Mouse (Mus musculus): ENCODE data around the gene Wbp11. TPM values are rescaled to one million over a fixed set of nuclear protein-coding genes. Genes with fewer than 3 reads are reported as not detected.
"Not testable (repeated sequence)": the region's sequence is repeated elsewhere in the genome, so short reads cannot be mapped to it uniquely, and the experiment has no call there.

The Wbp11 gene
- total RNA-seq, 2 experiments from 2014 or later = 89.9 to 90.8 TPM

DNA sequence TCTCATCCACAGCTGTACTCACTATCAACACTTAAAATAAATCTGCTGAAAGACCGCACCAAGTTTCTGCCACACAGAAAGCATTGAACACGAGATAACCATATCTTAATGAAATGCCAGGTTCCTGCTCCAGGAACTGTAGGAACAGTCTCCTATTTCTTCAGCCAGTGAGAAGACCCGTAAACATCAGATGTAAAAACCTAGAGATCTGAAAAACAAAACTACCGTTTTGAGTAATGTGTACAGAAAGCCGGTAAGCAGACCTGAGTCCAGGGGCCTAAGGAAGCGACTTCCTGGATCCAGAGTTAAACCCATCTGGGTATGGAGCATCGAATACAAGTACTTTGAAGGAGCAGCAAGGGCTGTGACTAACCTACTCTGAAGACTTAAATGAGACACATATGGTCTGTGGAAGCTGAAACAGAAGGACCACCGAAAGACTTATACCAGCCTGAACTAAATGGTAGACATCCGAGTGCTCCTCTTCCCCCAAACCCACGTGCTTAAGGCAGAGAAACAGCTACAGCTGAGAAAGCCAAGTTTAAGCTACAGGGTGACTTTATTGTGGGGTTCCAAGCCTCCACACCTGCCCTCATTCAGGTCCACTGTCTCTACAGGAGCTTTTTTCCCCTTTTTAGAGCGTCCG, 24.8 kb downstream of the Wbp11 start:
- no peak for DNase-seq

- no peak for DNase-seq
Measured at GRCm38 (mm10) chr6:136801274-136801673, 26.8 kb downstream of the Wbp11 start.

- DNase-seq = no peak
Measured at GRCm38 (mm10) chr6:136800710-136801109, 27.3 kb downstream of the Wbp11 start.

GRCm38 (mm10) chr6:136797874-136798693, 29.9 kb downstream of the Wbp11 start:
- not testable (repeated sequence) for DNase-seq

- DNase-seq = no peak
Measured at GRCm38 (mm10) chr6:136795850-136796249, 32.2 kb downstream of the Wbp11 start.

DNA sequence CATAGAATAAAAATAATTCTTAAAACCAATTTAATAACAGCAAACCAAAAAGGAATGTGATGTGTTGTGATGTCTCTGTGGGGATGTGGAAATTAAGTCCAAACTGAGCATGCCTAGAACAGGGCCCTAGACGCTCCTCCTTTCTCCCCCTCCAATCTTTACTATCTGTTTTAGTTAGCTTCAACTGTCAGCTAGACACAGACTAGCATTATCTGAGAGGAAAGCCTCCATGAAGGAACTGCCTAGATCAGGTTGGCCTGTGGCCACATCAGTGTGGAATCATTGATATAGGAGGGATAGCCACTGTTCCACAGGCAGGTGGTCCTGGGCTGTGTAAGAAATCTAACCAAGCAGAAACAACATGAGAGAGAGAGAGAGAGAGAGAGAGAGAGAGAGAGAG, 32.9 kb downstream of the Wbp11 start:
- no peak for DNase-seq

GRCm38 (mm10) chr6:136793831-136794525, 34.1 kb downstream of the Wbp11 start:
- no peak for DNase-seq

DNA sequence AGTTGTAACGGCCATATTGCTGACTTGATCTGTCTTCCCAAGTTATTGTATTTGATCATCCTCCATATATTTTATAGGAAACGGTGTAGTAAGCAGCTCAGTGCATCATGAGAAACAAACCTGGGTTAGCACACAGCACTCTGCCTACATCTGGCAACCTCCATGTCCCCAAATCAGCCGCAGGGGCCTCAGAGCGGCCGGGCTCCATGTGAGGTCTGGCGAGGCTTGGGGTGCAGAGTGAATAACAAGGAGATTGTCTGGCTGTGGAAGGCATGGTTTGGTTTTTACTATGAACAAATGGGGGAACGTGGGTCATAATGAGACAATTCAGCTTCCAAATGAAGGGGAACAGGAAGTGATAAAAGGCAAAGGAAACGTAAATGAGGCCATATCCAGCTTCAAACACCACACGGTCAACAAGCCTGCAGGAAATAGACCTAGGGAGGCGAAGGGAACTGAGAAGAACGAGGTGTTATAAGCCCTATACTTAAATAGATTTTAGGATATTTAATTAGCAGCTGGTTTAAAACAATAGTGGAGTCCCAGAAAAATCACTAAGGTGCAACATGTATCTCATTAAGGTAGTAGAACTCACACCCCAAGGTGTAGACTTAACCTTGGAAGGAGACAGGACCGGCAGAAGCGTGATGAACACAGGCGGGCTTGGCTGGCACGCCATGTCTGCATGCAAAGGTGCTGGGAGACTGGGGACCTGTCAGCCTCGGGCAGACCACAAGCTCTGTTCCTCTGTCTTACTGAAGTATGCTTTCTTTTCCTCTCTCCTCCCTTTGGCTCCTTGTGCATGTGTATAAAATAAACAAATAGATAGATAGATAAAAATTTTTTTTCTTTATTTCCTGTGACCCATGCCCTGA, 34.9 kb downstream of the Wbp11 start:
- no peak for DNase-seq

DNA sequence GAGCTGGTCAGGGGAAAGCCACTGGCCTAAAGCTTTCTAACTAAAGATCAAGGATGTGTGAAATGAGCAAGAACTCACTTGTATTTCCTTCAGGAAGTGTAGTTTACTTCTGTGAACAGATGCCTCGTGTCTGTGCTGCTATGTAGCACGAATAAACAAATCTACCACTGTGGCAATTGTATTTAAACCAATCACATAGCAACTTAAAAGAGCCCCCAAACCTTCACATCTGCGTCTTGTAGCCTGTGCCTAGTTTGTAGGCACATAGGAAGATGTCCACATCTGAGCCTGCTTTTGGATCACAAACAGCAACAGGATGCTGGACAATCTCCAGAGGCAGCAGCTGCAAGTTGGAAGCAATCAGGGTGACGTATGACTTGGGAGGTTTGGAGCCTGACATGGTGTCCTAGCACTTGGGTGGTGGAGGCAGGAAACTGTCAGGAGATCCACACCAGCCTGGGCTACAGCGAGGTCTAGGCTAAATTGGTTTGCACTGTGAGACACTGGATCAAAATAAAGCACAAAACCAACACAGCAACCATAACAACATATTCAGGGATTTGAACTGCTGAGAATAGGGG, 38.6 kb downstream of the Wbp11 start:
- peak; percentile 79 for DNase-seq

DNA sequence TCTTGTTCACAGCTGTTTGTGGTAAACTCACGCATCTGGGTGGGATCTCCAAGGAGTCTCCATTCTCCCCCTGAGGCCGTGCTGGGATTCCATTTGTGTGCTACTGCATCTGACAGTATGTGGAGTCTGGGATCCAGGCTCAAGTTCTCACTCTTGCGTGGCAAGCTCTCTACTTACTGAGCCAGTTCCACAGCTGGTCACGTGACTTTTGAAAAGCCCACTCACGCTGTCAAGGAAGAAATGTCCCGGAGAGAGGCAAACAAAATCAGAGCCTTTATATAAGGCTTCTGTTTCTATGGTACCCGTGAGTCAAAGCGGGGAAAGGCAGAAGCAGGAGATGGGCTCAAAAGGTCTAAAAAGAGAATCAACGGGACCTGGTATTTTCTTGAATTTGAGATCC, 45.3 kb downstream of the Wbp11 start:
- no peak for DNase-seq

DNA sequence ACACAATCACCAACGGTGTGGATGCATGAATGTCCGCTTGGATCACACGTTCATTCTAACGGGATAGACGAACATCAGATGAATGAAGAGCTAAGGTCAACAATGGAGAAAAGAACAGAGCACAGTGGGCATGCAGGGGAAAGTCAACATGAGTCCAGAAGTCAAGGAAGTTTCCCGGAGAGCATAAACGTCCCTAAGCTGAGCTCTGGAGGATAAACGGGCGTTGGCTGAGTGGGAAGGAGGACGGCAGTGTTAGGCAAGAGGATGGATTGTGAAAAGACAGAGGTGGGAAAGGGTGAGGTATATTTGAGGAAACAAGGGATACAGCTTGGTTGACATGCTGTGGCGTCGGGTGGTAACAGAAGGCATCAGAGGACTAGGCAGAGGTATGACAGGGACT, 45.9 kb downstream of the Wbp11 start:
- no peak for DNase-seq

DNA sequence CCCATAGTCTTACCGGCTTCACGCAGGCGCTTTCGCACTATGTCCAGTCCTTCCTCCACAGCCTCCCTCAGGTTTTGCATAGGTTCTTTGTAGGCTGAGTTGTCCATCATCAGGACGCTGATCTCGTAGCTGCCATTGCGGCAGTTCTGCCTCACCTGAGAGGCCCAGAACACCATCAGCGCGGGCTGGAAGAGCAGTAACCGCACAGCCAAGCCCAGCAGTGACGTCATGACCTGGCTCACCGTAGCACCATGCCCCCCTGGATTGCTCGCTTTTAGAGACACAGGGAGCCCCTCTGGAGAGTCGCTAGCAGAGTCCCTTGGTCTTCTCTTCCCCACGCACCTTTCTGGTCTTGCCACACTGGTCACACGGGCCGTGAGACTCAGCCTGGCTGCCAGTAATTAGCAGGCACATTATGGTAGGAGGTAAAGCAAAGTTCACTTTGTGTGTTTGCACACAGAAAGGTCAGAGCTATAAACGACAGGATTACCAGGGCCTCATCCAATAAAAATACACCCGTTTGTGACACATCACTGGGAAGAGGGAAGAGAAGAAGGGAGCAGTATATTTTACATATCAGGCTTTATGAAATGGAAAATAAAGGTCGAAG, 46.6 kb downstream of the Wbp11 start, which contains the start of gene Gucy2c:
Gene Gucy2c (minus strand): TSS at position 389 of the 610 bp plus-strand sequence.
- DNase-seq = no peak

DNA sequence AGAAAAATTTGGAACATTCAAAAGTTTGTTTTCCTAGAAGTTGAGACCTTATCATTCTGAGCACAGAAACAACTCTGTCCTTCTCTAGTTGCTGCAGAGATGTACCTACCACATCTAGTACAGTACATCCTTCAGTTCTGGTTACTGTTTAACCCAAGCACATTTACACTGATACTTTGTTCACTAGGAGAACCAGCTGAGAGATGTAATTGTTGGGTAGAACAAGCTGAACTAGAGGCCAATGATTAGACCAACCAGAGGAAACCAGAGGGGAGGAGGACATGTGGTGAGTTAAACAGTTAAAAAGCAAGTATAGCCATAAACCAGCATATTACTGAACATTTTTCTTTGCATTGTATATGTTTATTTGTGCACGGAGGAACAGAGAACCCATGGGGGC, 51.6 kb downstream of the Wbp11 start:
- DNase-seq = no peak

DNA sequence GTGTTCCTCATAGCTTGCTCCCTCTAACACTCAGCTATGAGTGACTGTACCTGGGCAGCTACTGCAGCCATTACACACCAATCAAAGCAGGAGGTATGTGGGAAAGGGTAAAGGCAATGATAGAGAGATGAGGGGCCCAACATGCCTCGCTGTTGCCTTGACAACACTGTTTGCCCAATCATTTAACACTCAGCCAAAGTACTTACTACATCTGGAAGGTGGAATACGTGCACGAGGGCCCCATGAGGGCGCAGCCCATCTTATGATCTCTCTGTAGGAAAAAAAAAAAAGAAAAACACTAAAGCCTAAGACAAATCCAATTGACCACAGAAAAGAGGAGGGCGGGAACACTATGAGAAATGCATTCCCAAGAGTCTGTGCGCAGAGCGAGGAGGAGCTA, 58.2 kb downstream of the Wbp11 start:
- no peak for DNase-seq

GRCm38 (mm10) chr6:136769143-136769542, 58.9 kb downstream of the Wbp11 start:
- DNase-seq = no peak

DNA sequence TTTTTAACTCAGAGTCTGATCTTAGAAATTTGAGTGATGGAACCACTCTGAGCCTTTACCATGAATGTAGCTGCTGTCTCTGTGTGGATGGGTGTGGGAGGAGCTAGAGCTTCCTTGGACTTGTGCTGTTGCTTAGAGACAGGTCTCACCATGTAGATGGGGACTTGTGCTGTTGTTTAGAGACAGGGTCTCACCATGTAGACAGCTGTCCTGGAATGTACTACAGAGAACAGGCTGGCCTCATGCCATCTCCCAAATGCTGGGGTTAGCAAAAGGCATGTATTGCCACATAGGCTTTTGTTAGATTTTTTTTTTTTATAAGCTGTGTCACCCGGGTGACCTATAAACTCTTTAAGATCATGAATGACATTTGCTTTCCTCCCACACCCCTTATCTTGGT, 64.1 kb downstream of the Wbp11 start:
- peak; percentile 12 for DNase-seq

Small RNAs within 50 kb of the gene (microRNA-seq; reads per million reads assigned to microRNA genes)
- 0 reads per million in 2 experiments for gene Gm44364

Other genes starting within 250 kb of the Wbp11 start
- gene Plbd1, start 166.3 kb downstream of the Wbp11 start, total RNA-seq (2021) = 10 to 100 TPM; 20.7 to 23.6 TPM
- not detected for gene Gucy2c, start 46.5 kb downstream of the Wbp11 start, total RNA-seq (2021)
- 10 to 100 TPM; 32.8 to 34.4 TPM for gene Hist4h4, start 23.8 kb downstream of the Wbp11 start, total RNA-seq (2021)
- 10 to 100 TPM; 28.1 to 33.6 TPM for gene H2afj, start 20.0 kb downstream of the Wbp11 start, total RNA-seq (2021)
- 1 to 10 TPM; 2.1 to 2.5 TPM for gene BC049715, start 607 bp downstream of the Wbp11 start, total RNA-seq (2021)
- gene Smco3, start 7.2 kb upstream of the Wbp11 start, total RNA-seq (2021) = under 1 TPM in 1 of 2 experiments, not detected in 1; 0.20 TPM
- gene Art4, start 29.5 kb upstream of the Wbp11 start, total RNA-seq (2021) = 10 to 100 TPM in 1 of 2 experiments, 1 to 10 TPM in 1; 7.0 to 10.5 TPM
- gene Mgp, start 47.6 kb upstream of the Wbp11 start, total RNA-seq (2021) = 100 to 1,000 TPM; 188 to 201 TPM
- gene Erp27, start 93.9 kb upstream of the Wbp11 start, total RNA-seq (2021) = under 1 TPM in 1 of 2 experiments, not detected in 1; 0.20 TPM
- not detected for gene Pde6h, start 95.6 kb upstream of the Wbp11 start, total RNA-seq (2021)
- gene Arhgdib, start 113.7 kb upstream of the Wbp11 start, total RNA-seq (2021) = 10 to 100 TPM; 33.6 to 39.4 TPM